Mouse (Mus musculus): ENCODE results near the gene Ptgfrn. TPM values are rescaled to one million over a fixed set of nuclear protein-coding genes. Genes with fewer than 3 reads are reported as not detected.

Gene Ptgfrn
- polyA plus RNA-seq, 1 experiment from 2014 or later = 3.6 TPM

- WGBS = 0% methylated on average over 34 of the region's 47 CpGs
- Histone ChIP-seq H3K4me1 (replicated peaks; ENCODE audit: control insufficient read depth, insufficient read depth, low read length) (peaks cover 34% of the 10 kb centered on the region), H3K9me3 (ENCODE audit: control insufficient read depth, low read length) (no peaks in the 10 kb centered on the region), H3K4me3 (replicated peaks; ENCODE audit: low read length) (peak overlapping the region; percentile 71), H3K27me3 (ENCODE audit: control insufficient read depth, insufficient read depth, low read length) (no peaks in the 10 kb centered on the region), H3K27ac (peak overlapping the region; percentile 56), H3K9ac (peak overlapping the region; percentile 85), H3K36me3 (replicated peaks; ENCODE audit: control insufficient read depth, insufficient read depth) (no peaks in the 10 kb centered on the region), H3K4me2 (replicated peaks) (peak overlapping the region; percentile 95)
- no peak for DNase-seq (ENCODE audit: low spot score)
- peak; percentile 42 for ATAC-seq (ENCODE audit: low FRiP score)
These were observed 488 bp downstream of the Ptgfrn start for GRCm38 (mm10) chr3:101109558-101110021.

GRCm38 (mm10) chr3:101108848-101109247 is 1.2 kb downstream of the Ptgfrn start:
- no peak overlapping the region for H3K27ac ChIP-seq
- 19% methylated on average over 5 of the region's 5 CpGs for WGBS

GRCm38 (mm10) chr3:101108282-101108681 is 1.8 kb downstream of the Ptgfrn start:
- ATAC-seq (ENCODE audit: low FRiP score) (no peak), DNase-seq (ENCODE audit: low spot score) (no peak)
- Histone ChIP-seq H3K4me2 (replicated peaks) (peak overlapping the region; percentile 95), H3K9ac (no peak overlapping the region), H3K9me3 (ENCODE audit: control insufficient read depth, low read length) (no peaks in the 10 kb centered on the region), H3K4me3 (replicated peaks; ENCODE audit: low read length) (no peak overlapping the region), H3K27me3 (ENCODE audit: control insufficient read depth, insufficient read depth, low read length) (no peaks in the 10 kb centered on the region), H3K4me1 (replicated peaks; ENCODE audit: control insufficient read depth, insufficient read depth, low read length) (peaks cover 34% of the 10 kb centered on the region), H3K27ac (no peak overlapping the region), H3K36me3 (replicated peaks; ENCODE audit: control insufficient read depth, insufficient read depth) (no peaks in the 10 kb centered on the region)
- WGBS = 66% methylated on average over 3 of the region's 3 CpGs

More at GRCm38 (mm10) chr3:101108848-101109247, 1.2 kb downstream of the Ptgfrn start:
- Histone ChIP-seq H3K4me1 (replicated peaks; ENCODE audit: control insufficient read depth, insufficient read depth, low read length) (peaks cover 34% of the 10 kb centered on the region), H3K9me3 (ENCODE audit: control insufficient read depth, low read length) (no peaks in the 10 kb centered on the region), H3K9ac (0 out of 2 replicates have a peak overlapping the region, but pooled peaks have one; percentile 85), H3K27me3 (ENCODE audit: control insufficient read depth, insufficient read depth, low read length) (no peaks in the 10 kb centered on the region), H3K4me3 (replicated peaks; ENCODE audit: low read length) (peak overlapping the region; percentile 71), H3K4me2 (replicated peaks) (peak overlapping the region; percentile 95), H3K36me3 (replicated peaks; ENCODE audit: control insufficient read depth, insufficient read depth) (no peaks in the 10 kb centered on the region)
- DNase-seq (ENCODE audit: low spot score) (no peak), ATAC-seq (ENCODE audit: low FRiP score) (no peak)

- H3K27ac ChIP-seq = no peak overlapping the region
- H3K27me3 ChIP-seq (ENCODE audit: control insufficient read depth, insufficient read depth, low read length) = no peaks in the 10 kb centered on the region
- no peaks in the 10 kb centered on the region for H3K36me3 ChIP-seq (replicated peaks; ENCODE audit: control insufficient read depth, insufficient read depth)
- H3K9ac ChIP-seq = no peak overlapping the region
- ATAC-seq (ENCODE audit: low FRiP score) = no peak
- H3K9me3 ChIP-seq (ENCODE audit: control insufficient read depth, low read length) = no peaks in the 10 kb centered on the region
- H3K4me2 ChIP-seq (replicated peaks) = no peak overlapping the region
- WGBS = 85% methylated on average over 3 of the region's 3 CpGs
- no peak for DNase-seq (ENCODE audit: low spot score)
- H3K4me3 ChIP-seq (replicated peaks; ENCODE audit: low read length) = no peak overlapping the region
- peaks cover 34% of the 10 kb centered on the region for H3K4me1 ChIP-seq (replicated peaks; ENCODE audit: control insufficient read depth, insufficient read depth, low read length)
These were observed 3.8 kb downstream of the Ptgfrn start for GRCm38 (mm10) chr3:101106326-101106725.

GRCm38 (mm10) chr3:101105486-101105885 is 4.6 kb downstream of the Ptgfrn start:
- peaks cover 31% of the 10 kb centered on the region for H3K4me1 ChIP-seq (replicated peaks; ENCODE audit: control insufficient read depth, insufficient read depth, low read length)
- H3K9ac ChIP-seq = peak overlapping the region; percentile 24; the same call in 1 of the 2 replicates
- no peak overlapping the region for H3K4me2 ChIP-seq (replicated peaks)
- ATAC-seq (ENCODE audit: low FRiP score) = no peak
- no peaks in the 10 kb centered on the region for H3K27me3 ChIP-seq (ENCODE audit: control insufficient read depth, insufficient read depth, low read length)
- H3K27ac ChIP-seq = no peak overlapping the region
- DNase-seq (ENCODE audit: low spot score) = peak; percentile 57
- no peaks in the 10 kb centered on the region for H3K36me3 ChIP-seq (replicated peaks; ENCODE audit: control insufficient read depth, insufficient read depth)
- H3K4me3 ChIP-seq (replicated peaks; ENCODE audit: low read length) = no peak overlapping the region
- 53% methylated on average over 11 of the region's 11 CpGs for WGBS
- H3K9me3 ChIP-seq (ENCODE audit: control insufficient read depth, low read length) = no peaks in the 10 kb centered on the region

- no peak for ATAC-seq (ENCODE audit: low FRiP score)
- WGBS = 83% methylated on average over 9 of the region's 9 CpGs
These were observed 5.2 kb downstream of the Ptgfrn start for GRCm38 (mm10) chr3:101104883-101105282.

GRCm38 (mm10) chr3:101103770-101104169 is 6.3 kb downstream of the Ptgfrn start:
- no peak overlapping the region for H3K9ac ChIP-seq
- ATAC-seq (ENCODE audit: low FRiP score) = no peak
- H3K27me3 ChIP-seq (ENCODE audit: control insufficient read depth, insufficient read depth, low read length) = no peaks in the 10 kb centered on the region
- H3K4me3 ChIP-seq (replicated peaks; ENCODE audit: low read length) = no peak overlapping the region
- no peak for DNase-seq (ENCODE audit: low spot score)
- no peaks in the 10 kb centered on the region for H3K9me3 ChIP-seq (ENCODE audit: control insufficient read depth, low read length)
- no peak overlapping the region for H3K4me2 ChIP-seq (replicated peaks)
- H3K4me1 ChIP-seq (replicated peaks; ENCODE audit: control insufficient read depth, insufficient read depth, low read length) = peaks cover 21% of the 10 kb centered on the region
- H3K36me3 ChIP-seq (replicated peaks; ENCODE audit: control insufficient read depth, insufficient read depth) = no peaks in the 10 kb centered on the region
- H3K27ac ChIP-seq = no peak overlapping the region
- 85% methylated on average over 9 of the region's 9 CpGs for WGBS

More at GRCm38 (mm10) chr3:101104883-101105282, 5.2 kb downstream of the Ptgfrn start:
- H3K27ac ChIP-seq = no peak overlapping the region
- no peak overlapping the region for H3K4me2 ChIP-seq (replicated peaks)
- peaks cover 28% of the 10 kb centered on the region for H3K4me1 ChIP-seq (replicated peaks; ENCODE audit: control insufficient read depth, insufficient read depth, low read length)
- H3K36me3 ChIP-seq (replicated peaks; ENCODE audit: control insufficient read depth, insufficient read depth) = no peaks in the 10 kb centered on the region
- H3K4me3 ChIP-seq (replicated peaks; ENCODE audit: low read length) = no peak overlapping the region
- H3K27me3 ChIP-seq (ENCODE audit: control insufficient read depth, insufficient read depth, low read length) = no peaks in the 10 kb centered on the region
- no peaks in the 10 kb centered on the region for H3K9me3 ChIP-seq (ENCODE audit: control insufficient read depth, low read length)
- H3K9ac ChIP-seq = no peak overlapping the region
- DNase-seq (ENCODE audit: low spot score) = no peak

- Histone ChIP-seq H3K36me3 (replicated peaks; ENCODE audit: control insufficient read depth, insufficient read depth) (no peaks in the 10 kb centered on the region), H3K4me1 (replicated peaks; ENCODE audit: control insufficient read depth, insufficient read depth, low read length) (peaks cover 12% of the 10 kb centered on the region), H3K4me2 (replicated peaks) (no peak overlapping the region), H3K27me3 (ENCODE audit: control insufficient read depth, insufficient read depth, low read length) (no peaks in the 10 kb centered on the region), H3K9me3 (ENCODE audit: control insufficient read depth, low read length) (no peaks in the 10 kb centered on the region), H3K9ac (no peak overlapping the region), H3K4me3 (replicated peaks; ENCODE audit: low read length) (no peak overlapping the region), H3K27ac (no peak overlapping the region)
- no peak for ATAC-seq (ENCODE audit: low FRiP score)
- 88% methylated on average over 7 of the region's 7 CpGs for WGBS
- DNase-seq (ENCODE audit: low spot score) = no peak
These were observed 8.0 kb downstream of the Ptgfrn start for GRCm38 (mm10) chr3:101102106-101102505.

- ATAC-seq (ENCODE audit: low FRiP score) (no peak), DNase-seq (ENCODE audit: low spot score) (no peak)
- Histone ChIP-seq H3K4me2 (replicated peaks) (no peak overlapping the region), H3K9ac (no peak overlapping the region), H3K36me3 (replicated peaks; ENCODE audit: control insufficient read depth, insufficient read depth) (no peaks in the 10 kb centered on the region), H3K27me3 (ENCODE audit: control insufficient read depth, insufficient read depth, low read length) (no peaks in the 10 kb centered on the region), H3K4me1 (replicated peaks; ENCODE audit: control insufficient read depth, insufficient read depth, low read length) (peaks cover 12% of the 10 kb centered on the region), H3K4me3 (replicated peaks; ENCODE audit: low read length) (no peak overlapping the region), H3K27ac (no peak overlapping the region), H3K9me3 (ENCODE audit: control insufficient read depth, low read length) (no peaks in the 10 kb centered on the region)
- 93% methylated on average over 7 of the region's 7 CpGs for WGBS
These were observed 8.9 kb downstream of the Ptgfrn start for GRCm38 (mm10) chr3:101101184-101101583.
